In genomic region chr7:19447689-19448088, GRCm38 (mm10) we compare ENCODE assay signal across 25 mouse cellular contexts. TPM values are rescaled to one million over a fixed set of nuclear protein-coding genes. Genes with fewer than 3 reads are reported as not detected.
DNase-seq lines count a peak whose midpoint lies in the region; ATAC-seq and TF ChIP-seq lines count a peak whose summit lies in the region.
"Had no signal": no experiment of that assay in that cellular context is flagged by ENCODE, and none has a peak within 500 bp of the region (broad histone marks: within the 10 kb centered on the region; RNA-seq: fewer than 3 reads in every experiment).

No protein-coding gene starts in this region.

- DNase-seq in cerebellum, adult 11-12 months = peak; percentile 69
- no peak for DNase-seq in cerebellum, postnatal 4 days (ENCODE audit: low spot score in 2 of 2)
- peak in 1 of 2 experiments; percentile 45 for DNase-seq in layer of hippocampus, adult 2 months (ENCODE audit: low spot score in 2 of 2)
- DNase-seq in layer of hippocampus, postnatal 25 days (ENCODE audit: extremely low spot score in 1 of 2, low spot score in 1 of 2) = no peak
- peak; percentile 61 to 65 for DNase-seq in right cerebral cortex, postnatal 10 days (ENCODE audit: low spot score in 2 of 2)
- no peak for DNase-seq in right cerebral cortex, postnatal 25 days
- peak; percentile 58 to 70 for DNase-seq in cerebellum, postnatal 36 days
- DNase-seq: adrenal gland, postnatal 14 days; heart, postnatal 36 days; kidney, adult 9 months; kidney, postnatal 25 days; liver, embryonic 13.5 days; lung, adult 2 months; lung, postnatal 14 days; right cerebral cortex, postnatal 4 days; thymus, postnatal 36 days had no signal

- 92% methylated on average over 16 of the region's 16 CpGs for WGBS in intestine, embryonic 15.5 days

- no peak overlapping the region for H3K9ac ChIP-seq in intestine, embryonic 15.5 days
- H3K9ac ChIP-seq: heart, embryonic 15.5 days; hindbrain, embryonic 14.5 days; liver, embryonic 13.5 days; stomach, embryonic 15.5 days had no signal

- H3K4me2 ChIP-seq in intestine, embryonic 15.5 days (replicated peaks) = no peak overlapping the region
- H3K4me2 ChIP-seq: heart, embryonic 15.5 days; hindbrain, embryonic 14.5 days; liver, embryonic 13.5 days; midbrain, embryonic 11.5 days; stomach, embryonic 15.5 days had no signal

- H3K36me3 ChIP-seq in intestine, embryonic 15.5 days = peaks cover 28% of the 10 kb centered on the region

- TF ChIP-seq CTCF in layer of hippocampus, adult 2 months (conservative IDR thresholded peaks at IDR 0.05) = no peak

- H3K27me3 ChIP-seq in intestine, embryonic 15.5 days (replicated peaks) = no peaks in the 10 kb centered on the region
- H3K27me3 ChIP-seq: heart, embryonic 15.5 days; liver, embryonic 13.5 days; stomach, embryonic 15.5 days had no signal

- no peaks in the 10 kb centered on the region for H3K9me3 ChIP-seq in intestine, embryonic 15.5 days
- H3K9me3 ChIP-seq: heart, embryonic 15.5 days; liver, embryonic 13.5 days; stomach, embryonic 15.5 days had no signal

- ATAC-seq in intestine, embryonic 15.5 days = no peak
- ATAC-seq: intestine, embryonic 16.5 days had no signal

- H3K27ac ChIP-seq in layer of hippocampus, adult 2 months = peak overlapping the region; percentile 55; the same call in 1 of the 2 replicates
- H3K27ac ChIP-seq in intestine, embryonic 15.5 days = no peak overlapping the region
- H3K27ac ChIP-seq: heart, embryonic 15.5 days; hindbrain, embryonic 14.5 days; liver, embryonic 13.5 days; stomach, embryonic 15.5 days had no signal

- 0 out of 2 replicates have a peak, but pooled peaks cover 3% of the 10 kb centered on the region for H3K4me1 ChIP-seq in intestine, embryonic 15.5 days (replicated peaks)
- H3K4me1 ChIP-seq: heart, embryonic 15.5 days; stomach, embryonic 15.5 days had no signal

- H3K4me3 ChIP-seq in layer of hippocampus, adult 2 months = no peak overlapping the region
- H3K4me3 ChIP-seq in intestine, embryonic 15.5 days (replicated peaks) = no peak overlapping the region
- H3K4me3 ChIP-seq: heart, embryonic 15.5 days; liver, embryonic 13.5 days; stomach, embryonic 15.5 days had no signal

RNA-seq across cellular contexts. Expression of gene Mark4, which starts 10.9 kb away (rescaled TPM):
- total RNA-seq in layer of hippocampus, adult 2 months (2021) = 10 to 100 TPM; 92.9 to 99.6 TPM
- 100 to 1,000 TPM in 1 of 2 experiments, 10 to 100 TPM in 1; 92.8 to 105 TPM for total RNA-seq in layer of hippocampus, postnatal 25 days (2021)
- polyA plus RNA-seq in intestine, embryonic 15.5 days (2015; fragmentation: Nextera tagmentation; extraction: Ambion mirVana) = 5.8 and 6.1 TPM in 2 replicates

RNA-seq across cellular contexts. Expression of gene Exoc3l2, which starts 15.4 kb away (rescaled TPM):
- under 1 TPM; 0.10 to 0.38 TPM for total RNA-seq in layer of hippocampus, adult 2 months (2021)
- under 1 TPM; 0.37 to 0.38 TPM for total RNA-seq in layer of hippocampus, postnatal 25 days (2021)
- 0.50 and 0.53 TPM in 2 replicates for polyA plus RNA-seq in intestine, embryonic 15.5 days (2015; fragmentation: Nextera tagmentation; extraction: Ambion mirVana)

RNA-seq across cellular contexts. Expression of gene Ckm, which starts 43.1 kb away (rescaled TPM):
- not detected for total RNA-seq in layer of hippocampus, adult 2 months (2021)
- total RNA-seq in layer of hippocampus, postnatal 25 days (2021) = not detected
- 5.1 and 9.0 TPM in 2 replicates for polyA plus RNA-seq in intestine, embryonic 15.5 days (2015; fragmentation: Nextera tagmentation; extraction: Ambion mirVana)
- total RNA-seq: left cerebral cortex, postnatal 25 days; monocyte, adult 5-6 weeks had no signal
- polyA plus RNA-seq: hindbrain, embryonic 14.5 days; midbrain, embryonic 11.5 days had no signal

RNA-seq across cellular contexts. Expression of gene Klc3, which starts 43.8 kb away (rescaled TPM):
- total RNA-seq in layer of hippocampus, adult 2 months (2021) = 1 to 10 TPM; 3.2 to 3.5 TPM
- total RNA-seq in layer of hippocampus, postnatal 25 days (2021) = 1 to 10 TPM; 2.2 to 3.4 TPM
- 3.7 and 4.7 TPM in 2 replicates for polyA plus RNA-seq in intestine, embryonic 15.5 days (2015; fragmentation: Nextera tagmentation; extraction: Ambion mirVana)
- total RNA-seq: megakaryocyte progenitor cell, adult 5-6 weeks; monocyte, adult 5-6 weeks had no signal

Comparison
In these comparisons a context has a peak if more than half of its experiments do, and no peak if none do; other contexts are left out.
1. DNase-seq: peak in cerebellum, adult 11-12 months (single experiment), right cerebral cortex, postnatal 10 days (2 of 2) and cerebellum, postnatal 36 days (2 of 2); none in cerebellum, postnatal 4 days (0 of 2), layer of hippocampus, postnatal 25 days (0 of 2) and right cerebral cortex, postnatal 25 days (single experiment).